Mouse (Mus musculus) embryonic fibroblast, embryonic 13.5 days (primary cell): ENCODE results near the gene Nenf. TPM values are rescaled to one million over a fixed set of nuclear protein-coding genes. Genes with fewer than 3 reads are reported as not detected.

Experiments used
- H3K27ac ChIP-seq: 2 replicates; pipeline ENCODE4 v1.5.1; 2012; ENCODE audit warnings: low read length, control low read depth, inconsistent platforms; ENCODE audit not compliant: insufficient read depth
- H3K4me1 ChIP-seq: 2 replicates; pipeline ENCODE4 v1.6.1; 2011; ENCODE audit warnings: low read length; ENCODE audit not compliant: control insufficient read depth, insufficient read depth
- H3K4me3 ChIP-seq: 2 replicates; pipeline ENCODE4 v1.5.1; 2011; ENCODE audit warnings: mild to moderate bottlenecking, control low read depth, low read length; ENCODE audit not compliant: insufficient read depth
- CTCF ChIP-seq: IDR thresholded peaks from 2 replicates; pipeline ENCODE4 v1.5.1; 2011; ENCODE audit warnings: mild to moderate bottlenecking, control low read depth, low read length, moderate library complexity, borderline replicate concordance; ENCODE audit not compliant: insufficient read depth
- POLR2A ChIP-seq: IDR thresholded peaks from 2 replicates; pipeline ENCODE4 v1.6.1; 2011; ENCODE audit warnings: low read depth, mild to moderate bottlenecking, control low read depth, low read length, moderate library complexity
- polyA plus RNA-seq: library from polyadenylated mRNA; stranded (reverse); fragments of >200 nt; gene quantifications from 2 replicates; pipeline ENCODE4 v1.2.4, GENCODE M21; 2011; ENCODE audit warnings: low read depth; ENCODE audit not compliant: missing spikeins, insufficient read length

Nenf gene
- polyA plus RNA-seq, 1 experiment: 67.2 TPM

DNA sequence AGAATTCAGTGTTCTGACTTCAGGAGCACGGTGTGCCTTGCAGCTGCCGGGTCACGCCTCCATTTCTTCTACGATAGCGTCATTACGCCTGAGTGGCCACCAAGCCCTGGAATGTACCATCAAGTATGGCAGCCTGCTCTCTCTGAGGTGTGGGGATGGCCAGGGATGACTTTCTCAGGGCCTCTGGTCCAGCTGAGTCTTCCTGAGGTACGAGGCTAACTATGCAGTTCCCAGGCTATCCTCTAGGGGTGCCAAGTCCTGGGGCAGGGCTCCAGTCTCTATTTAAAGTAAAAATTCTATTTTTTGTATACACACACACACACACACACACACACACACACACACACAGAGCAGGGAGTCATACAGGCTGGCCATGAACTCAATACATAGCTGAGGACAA lies 12.4 kb downstream of the Nenf start:
- no peak overlapping the region for H3K27ac ChIP-seq
- H3K4me1 ChIP-seq: no peaks in the 10 kb centered on the region
- TF ChIP-seq POLR2A (no peak), CTCF (no peak)
- no peak overlapping the region for H3K4me3 ChIP-seq

DNA sequence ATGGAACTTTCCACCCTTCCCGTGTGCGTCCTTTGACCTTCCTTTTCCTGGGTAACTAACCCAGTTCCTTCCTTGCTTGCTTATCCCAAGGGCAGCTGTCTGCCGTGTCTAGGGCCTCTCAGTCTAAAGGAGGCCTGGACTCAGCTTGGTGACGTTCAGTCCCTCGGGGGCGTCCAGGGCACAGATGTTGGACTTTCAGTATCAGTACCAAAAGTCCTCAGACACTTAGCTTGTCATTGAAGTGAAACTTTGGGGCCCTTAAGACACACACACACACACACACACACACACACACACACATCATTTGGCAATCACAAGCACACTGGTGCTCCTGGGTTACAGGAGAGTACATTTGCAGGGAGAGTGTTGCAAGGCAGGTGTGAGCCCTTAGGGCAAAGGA lies 13.8 kb downstream of the Nenf start:
- no peak for TF ChIP-seq CTCF
- no peak for TF ChIP-seq POLR2A
- H3K4me1 ChIP-seq: no peaks in the 10 kb centered on the region
- no peak overlapping the region for H3K4me3 ChIP-seq
- H3K27ac ChIP-seq: no peak overlapping the region

- no peaks in the 10 kb centered on the region for H3K4me1 ChIP-seq
- no peak overlapping the region for H3K27ac ChIP-seq
- TF ChIP-seq POLR2A (no peak), CTCF (no peak)
- H3K4me3 ChIP-seq: no peak overlapping the region
These were observed 14.3 kb downstream of the Nenf start for GRCm38 (mm10) chr1:191303736-191304135.

GRCm38 (mm10) chr1:191301903-191302302 lies 16.1 kb downstream of the Nenf start:
- Histone ChIP-seq H3K4me1 (no peaks in the 10 kb centered on the region), H3K27ac (no peak overlapping the region), H3K4me3 (no peak overlapping the region)
- TF ChIP-seq CTCF (no peak), POLR2A (no peak)

DNA sequence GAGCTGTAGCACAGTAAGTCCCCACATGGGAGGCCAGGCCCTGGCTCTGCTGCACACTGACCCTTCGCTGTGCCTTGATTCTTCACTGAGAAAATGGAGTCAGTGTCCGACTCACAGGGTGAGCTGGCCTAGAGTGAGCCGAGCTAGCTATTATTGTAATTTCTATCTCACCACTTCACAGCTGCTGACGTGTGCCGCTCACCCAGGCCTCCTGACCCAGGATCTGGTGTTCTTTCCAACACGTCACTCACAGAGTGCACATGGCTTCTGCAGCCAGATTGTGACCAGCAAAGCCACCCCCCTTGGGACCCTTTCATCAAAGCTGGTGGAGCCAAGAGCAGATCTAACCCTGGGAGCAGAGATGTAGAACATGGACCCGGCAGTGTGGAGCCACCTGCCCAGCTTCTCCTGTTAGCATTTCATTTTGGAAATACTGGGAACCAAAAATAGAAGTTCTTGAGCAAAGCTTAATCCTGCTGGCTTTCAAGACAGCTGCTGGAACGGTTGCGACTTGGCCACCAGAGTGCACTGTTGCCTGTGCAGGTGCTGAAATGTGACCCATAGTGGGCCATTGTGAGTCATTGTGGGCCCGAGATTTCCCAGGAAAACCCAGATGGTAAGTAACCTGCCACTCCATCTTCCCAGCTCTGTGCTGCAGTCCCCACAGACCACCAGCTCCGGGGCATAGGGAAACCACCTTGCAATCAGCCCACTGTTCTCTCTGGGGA lies 18.6 kb downstream of the Nenf start:
- Histone ChIP-seq H3K27ac (no peak overlapping the region), H3K4me1 (no peaks in the 10 kb centered on the region; the same call in 1 of the 2 replicates)
- peak; percentile 85 for TF ChIP-seq CTCF
- no peak for TF ChIP-seq POLR2A

GRCm38 (mm10) chr1:191298304-191298703 lies 19.7 kb downstream of the Nenf start:
- Histone ChIP-seq H3K4me3 (no peak overlapping the region), H3K27ac (no peak overlapping the region), H3K4me1 (no peaks in the 10 kb centered on the region; the same call in 1 of the 2 replicates)
- TF ChIP-seq CTCF (no peak), POLR2A (no peak)

More for the DNA sequence above, 18.6 kb downstream of the Nenf start:
- no peak overlapping the region for H3K4me3 ChIP-seq

- Histone ChIP-seq H3K4me1 (no peaks in the 10 kb centered on the region; the same call in 1 of the 2 replicates), H3K27ac (no peak overlapping the region), H3K4me3 (no peak overlapping the region)
- TF ChIP-seq CTCF (no peak), POLR2A (no peak)
These were observed 21.5 kb downstream of the Nenf start for GRCm38 (mm10) chr1:191296445-191296844.

DNA sequence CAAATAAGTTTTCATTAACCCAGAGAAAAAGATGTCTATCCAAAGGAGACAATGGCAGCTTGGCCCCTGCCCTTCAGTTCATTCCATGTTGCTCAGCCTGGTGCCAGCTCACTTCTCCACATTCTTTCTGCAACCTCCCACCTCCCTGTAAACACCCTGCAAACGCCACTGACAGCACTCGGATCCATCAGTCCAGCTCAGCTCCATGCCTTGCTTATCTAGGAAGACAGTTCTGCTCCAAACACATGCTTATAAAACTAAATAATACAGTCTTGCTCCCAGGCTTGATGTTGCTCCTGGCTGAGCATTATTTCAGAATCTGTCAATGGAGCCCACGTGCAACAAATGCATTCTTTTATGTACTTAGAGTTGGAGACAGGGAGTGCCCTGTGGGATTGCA lies 22.2 kb downstream of the Nenf start:
- H3K27ac ChIP-seq: no peak overlapping the region
- no peaks in the 10 kb centered on the region; the same call in 1 of the 2 replicates for H3K4me1 ChIP-seq
- H3K4me3 ChIP-seq: no peak overlapping the region
- no peak for TF ChIP-seq CTCF
- no peak for TF ChIP-seq POLR2A

GRCm38 (mm10) chr1:191293996-191294795 lies 23.8 kb downstream of the Nenf start:
- no peak overlapping the region for H3K27ac ChIP-seq
- no peak for TF ChIP-seq POLR2A
- H3K4me3 ChIP-seq: no peak overlapping the region
- no peaks in the 10 kb centered on the region; the same call in 1 of the 2 replicates for H3K4me1 ChIP-seq

DNA sequence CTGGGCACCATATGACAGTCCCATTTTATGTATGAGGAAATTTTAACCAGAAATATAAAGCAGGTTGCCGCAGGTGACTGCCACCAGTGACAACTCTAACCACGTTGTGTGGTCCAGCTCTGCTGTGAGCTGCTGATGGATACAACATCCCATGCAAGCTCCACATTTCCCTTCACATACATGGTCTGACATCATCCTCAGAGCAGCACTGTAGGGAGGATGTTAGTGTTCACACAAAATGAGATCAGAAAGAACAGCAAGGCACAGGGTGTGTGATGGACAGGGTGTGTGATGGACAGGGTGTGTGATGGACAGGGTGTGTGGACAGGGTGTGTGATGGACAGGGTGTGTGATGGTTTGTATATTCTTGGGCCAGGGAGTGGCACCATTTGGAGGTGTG lies 24.9 kb downstream of the Nenf start:
- Histone ChIP-seq H3K27ac (no peak overlapping the region), H3K4me3 (no peak overlapping the region), H3K4me1 (no peaks in the 10 kb centered on the region; the same call in 1 of the 2 replicates)
- TF ChIP-seq POLR2A (no peak), CTCF (no peak)
